In genomic region chr14:34908804-34909203, GRCm38 (mm10) we compare ENCODE assay signal across 18 mouse cellular contexts.
DNase-seq lines count a peak whose midpoint lies in the region; ATAC-seq and TF ChIP-seq lines count a peak whose summit lies in the region.
"Had no signal": no experiment of that assay in that cellular context is flagged by ENCODE, and none has a peak within 500 bp of the region (broad histone marks: within the 10 kb centered on the region; RNA-seq: fewer than 3 reads in every experiment).

No protein-coding gene starts in this region.

- peak; percentile 57 for ATAC-seq in frontal cortex, adult (ENCODE audit: low TSS enrichment)
- peak; percentile 67 for ATAC-seq in forebrain, embryonic 12.5 days (ENCODE audit: low FRiP score)
- peak; percentile 74 for ATAC-seq in hindbrain, postnatal 0 days
- ATAC-seq in neural tube, embryonic 15.5 days (ENCODE audit: low FRiP score), result peak; percentile 62

- H3K9ac ChIP-seq in forebrain, embryonic 12.5 days, result no peak overlapping the region
- H3K9ac ChIP-seq in hindbrain, postnatal 0 days (replicated peaks; ENCODE audit: low read length), result 0 out of 2 replicates have a peak overlapping the region, but pooled peaks have one; percentile 17
- no peak overlapping the region for H3K9ac ChIP-seq in neural tube, embryonic 15.5 days (replicated peaks)
- H3K9ac ChIP-seq: kidney, embryonic 15.5 days; liver, embryonic 13.5 days had no signal

- H3K4me3 ChIP-seq in forebrain, embryonic 12.5 days (replicated peaks), result no peak overlapping the region
- no peak overlapping the region for H3K4me3 ChIP-seq in hindbrain, postnatal 0 days (ENCODE audit: low read length)
- H3K4me3 ChIP-seq in neural tube, embryonic 15.5 days (replicated peaks), result no peak overlapping the region
- H3K4me3 ChIP-seq: kidney, embryonic 15.5 days; layer of hippocampus, adult 2 months; liver, embryonic 13.5 days; myocyte had no signal

- peaks cover 26% of the 10 kb centered on the region for H3K4me1 ChIP-seq in forebrain, embryonic 12.5 days
- peaks cover 19% of the 10 kb centered on the region for H3K4me1 ChIP-seq in hindbrain, postnatal 0 days (ENCODE audit: insufficient read depth, low read length)
- peaks cover 35% of the 10 kb centered on the region for H3K4me1 ChIP-seq in neural tube, embryonic 15.5 days
- H3K4me1 ChIP-seq: kidney, embryonic 15.5 days; liver, embryonic 13.5 days had no signal

- no peak for TF ChIP-seq CTCF in hindbrain, postnatal 0 days (IDR thresholded peaks at IDR 0.05; ENCODE audit: low read depth)

- no peak overlapping the region for H3K4me2 ChIP-seq in forebrain, embryonic 12.5 days
- H3K4me2 ChIP-seq in hindbrain, postnatal 0 days (ENCODE audit: low read depth, low read length), result no peak overlapping the region
- no peak overlapping the region for H3K4me2 ChIP-seq in neural tube, embryonic 15.5 days
- H3K4me2 ChIP-seq: heart, embryonic 11.5 days; kidney, embryonic 15.5 days; liver, embryonic 13.5 days had no signal

- H3K27ac ChIP-seq in forebrain, embryonic 12.5 days, result no peak overlapping the region
- H3K27ac ChIP-seq in hindbrain, postnatal 0 days, result no peak overlapping the region
- H3K27ac ChIP-seq in neural tube, embryonic 15.5 days (replicated peaks), result 0 out of 2 replicates have a peak overlapping the region, but pooled peaks have one; percentile 45
- H3K27ac ChIP-seq: kidney, embryonic 15.5 days; layer of hippocampus, adult 2 months; liver, embryonic 13.5 days had no signal

- H3K36me3 ChIP-seq in forebrain, embryonic 12.5 days (replicated peaks), result no peaks in the 10 kb centered on the region
- no peaks in the 10 kb centered on the region for H3K36me3 ChIP-seq in hindbrain, postnatal 0 days (ENCODE audit: insufficient read depth, low read length)
- H3K36me3 ChIP-seq in neural tube, embryonic 15.5 days, result no peaks in the 10 kb centered on the region
- H3K36me3 ChIP-seq: G1E; kidney, embryonic 15.5 days; liver, embryonic 13.5 days had no signal

- H3K27me3 ChIP-seq in forebrain, embryonic 12.5 days, result no peaks in the 10 kb centered on the region
- no peaks in the 10 kb centered on the region for H3K27me3 ChIP-seq in hindbrain, postnatal 0 days (ENCODE audit: insufficient read depth, low read length)
- no peaks in the 10 kb centered on the region for H3K27me3 ChIP-seq in neural tube, embryonic 15.5 days (replicated peaks)
- H3K27me3 ChIP-seq: kidney, embryonic 15.5 days; liver, embryonic 13.5 days had no signal

- H3K9me3 ChIP-seq in forebrain, embryonic 12.5 days, result no peaks in the 10 kb centered on the region
- no peaks in the 10 kb centered on the region for H3K9me3 ChIP-seq in hindbrain, postnatal 0 days (ENCODE audit: low read length)
- no peaks in the 10 kb centered on the region for H3K9me3 ChIP-seq in neural tube, embryonic 15.5 days (replicated peaks)
- H3K9me3 ChIP-seq: G1E; kidney, embryonic 15.5 days; liver, embryonic 13.5 days had no signal

- no peak for DNase-seq in frontal cortex, postnatal 14 days (ENCODE audit: low spot score in 2 of 2)
- DNase-seq in hindbrain, postnatal 0 days (ENCODE audit: low spot score), result peak; percentile 57
- DNase-seq in thymus, postnatal 36 days, result no peak
- DNase-seq in layer of hippocampus, adult 9-11 months, result no peak
- no peak for DNase-seq in gastrocnemius, adult 8-10 months (ENCODE audit: low spot score in 2 of 2)
- DNase-seq: cerebellum, adult 9-10 months; liver, embryonic 13.5 days; lung, postnatal 4 days; right cerebral cortex, adult 18-20 months; thymus, postnatal 25 days had no signal

- 5% methylated on average over 4 of the region's 4 CpGs for WGBS in forebrain, embryonic 12.5 days
- WGBS in hindbrain, postnatal 0 days, result 17% methylated on average over 4 of the region's 4 CpGs
- 18% methylated on average over 4 of the region's 4 CpGs for WGBS in neural tube, embryonic 15.5 days
